Mouse (Mus musculus) embryonic fibroblast, embryonic 13.5 days (primary cell): Measurements from ENCODE around the gene Lgals9.

Experiments used
- CTCF ChIP-seq: IDR thresholded peaks from 2 replicates; pipeline ENCODE4 v1.5.1; 2011; ENCODE audit warnings: mild to moderate bottlenecking, control low read depth, low read length, moderate library complexity, borderline replicate concordance; ENCODE audit not compliant: insufficient read depth
- POLR2A ChIP-seq: IDR thresholded peaks from 2 replicates; pipeline ENCODE4 v1.6.1; 2011; ENCODE audit warnings: low read depth, mild to moderate bottlenecking, control low read depth, low read length, moderate library complexity

DNA sequence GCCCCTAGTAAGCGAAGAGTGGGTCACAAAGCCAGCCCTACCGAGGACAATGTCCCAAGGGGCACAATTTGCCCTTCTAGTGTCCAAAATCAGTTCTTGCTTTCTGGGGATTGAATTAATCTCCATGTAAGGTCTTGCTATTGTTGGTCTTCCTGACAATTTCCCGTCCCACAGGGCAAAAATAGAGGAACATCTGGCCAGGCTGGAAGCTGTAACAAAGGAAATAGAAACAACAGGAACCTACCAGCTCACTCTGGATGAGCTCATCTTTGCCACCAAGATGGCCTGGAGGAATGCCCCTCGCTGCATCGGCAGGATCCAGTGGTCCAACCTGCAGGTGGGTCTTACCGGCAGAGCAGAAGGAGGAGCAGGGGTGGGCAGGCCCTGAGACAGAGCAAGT lies 49.6 kb downstream of the Lgals9 start:
- no peak for TF ChIP-seq POLR2A
- no peak for TF ChIP-seq CTCF
